Mouse (Mus musculus) ovary, postnatal 36 days (tissue): Measurements from ENCODE around the gene Sema3b.
"Not testable (repeated sequence)": the region's sequence is repeated elsewhere in the genome, so short reads cannot be mapped to it uniquely, and the experiment has no call there.

Experiments used
- DNase-seq: peaks from one replicate; pipeline ENCODE4 v3.0.0; 2022; ENCODE audit warnings: low spot score, mixed read lengths

Sema3b gene

DNA sequence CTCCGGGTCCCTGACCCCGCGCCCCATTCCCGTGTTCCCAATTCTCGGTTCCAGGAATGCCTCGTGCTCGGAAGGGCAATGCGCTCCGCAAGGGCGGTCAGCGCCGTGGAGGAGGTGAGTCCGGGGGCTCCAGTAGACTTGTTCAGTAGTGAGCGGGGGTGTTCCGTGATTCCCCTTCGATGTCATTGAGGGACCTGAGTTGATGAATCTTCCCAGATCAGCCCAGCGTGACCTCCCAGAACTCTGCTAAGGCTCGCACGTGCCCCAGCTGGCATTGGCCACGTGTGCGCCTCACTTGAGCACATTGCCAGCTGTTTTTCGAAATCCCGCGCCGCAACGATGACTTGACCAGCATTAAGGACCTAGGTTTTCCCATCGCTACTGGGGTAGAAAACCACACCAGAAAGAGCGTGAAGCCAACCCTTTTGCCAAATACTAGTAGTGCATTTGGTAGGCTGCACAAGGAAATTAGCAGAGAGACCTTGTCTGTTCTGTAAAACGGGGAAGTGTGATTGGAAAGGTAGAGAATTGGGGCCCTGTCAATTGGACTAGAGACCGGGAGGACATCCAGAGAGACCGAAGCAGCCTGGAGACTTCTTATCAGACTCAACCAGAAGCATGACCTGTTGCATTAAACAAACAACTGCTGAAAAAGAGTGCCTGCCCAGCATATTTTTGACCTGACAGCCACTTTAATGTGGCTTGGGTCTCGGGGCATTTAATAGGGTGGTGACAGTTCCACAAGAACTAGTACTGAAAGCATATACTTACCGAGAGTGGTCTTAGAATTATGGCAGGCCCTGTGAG, 21.0 kb downstream of the Sema3b start:
- no peak for DNase-seq

DNA sequence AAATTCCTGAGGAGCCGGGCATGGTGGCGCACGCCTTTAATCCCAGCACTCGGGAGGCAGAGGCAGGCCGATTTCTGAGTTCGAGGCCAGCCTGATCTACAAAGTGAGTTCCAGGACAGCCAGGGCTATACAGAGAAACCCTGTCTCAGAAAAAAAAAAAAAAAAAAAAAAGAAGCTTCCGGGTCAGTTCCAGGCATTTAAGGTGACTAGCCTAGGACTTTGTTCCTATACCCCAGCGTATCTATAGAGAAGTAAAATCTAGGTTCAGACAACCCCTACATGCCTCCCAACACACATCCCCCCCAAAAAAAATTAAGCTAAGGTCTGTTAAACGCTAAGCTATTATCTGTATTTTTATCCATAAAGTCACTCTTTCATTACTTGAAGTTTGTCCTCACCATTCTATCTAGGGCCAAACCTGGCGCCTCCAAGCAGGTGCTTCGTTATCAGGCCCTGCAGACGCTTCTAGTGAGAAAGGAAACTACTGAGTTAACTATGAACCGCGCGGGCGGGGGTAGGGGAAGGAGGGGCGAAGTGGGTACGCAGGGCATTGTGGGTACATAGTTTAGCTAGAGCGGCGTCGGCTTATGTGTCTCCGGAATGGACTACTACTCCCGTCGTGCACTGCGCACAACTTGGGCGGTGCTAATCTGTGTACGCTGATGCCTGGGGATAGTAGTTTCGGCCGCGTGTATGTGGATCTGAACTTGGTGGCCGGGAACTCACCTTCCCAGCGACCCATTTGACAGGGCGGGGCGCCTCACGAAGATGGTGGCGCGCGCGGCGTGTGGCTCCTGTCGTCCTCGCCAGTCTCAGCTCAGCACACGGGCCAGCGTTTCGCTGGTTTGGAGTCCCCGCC, 21.8 kb downstream of the Sema3b start, which contains the start of gene Ifrd2:
TSS of gene Ifrd2 (plus strand) at position 669 of the 859 bp plus-strand sequence.
- DNase-seq = peak; percentile 92

DNA sequence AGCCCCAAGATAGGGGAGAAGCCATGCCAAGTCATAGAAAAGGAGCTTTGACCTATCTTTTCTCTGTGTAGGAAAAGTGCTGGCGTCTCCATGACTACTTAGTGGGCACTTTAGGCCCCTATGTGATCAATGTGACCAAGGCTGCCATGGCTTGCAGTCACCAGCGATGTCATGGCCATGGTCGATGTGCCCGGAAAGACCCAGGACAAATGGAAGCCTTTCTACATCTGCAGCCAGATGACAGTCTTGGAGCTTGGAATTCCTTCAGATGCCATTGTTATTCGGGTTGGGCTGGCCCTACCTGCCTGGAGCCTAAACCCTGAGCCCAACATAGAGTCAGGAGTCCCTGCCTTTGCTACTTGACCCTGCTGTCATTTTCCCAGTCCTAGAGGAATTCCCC, 22.5 kb downstream of the Sema3b start:
- no peak for DNase-seq

DNA sequence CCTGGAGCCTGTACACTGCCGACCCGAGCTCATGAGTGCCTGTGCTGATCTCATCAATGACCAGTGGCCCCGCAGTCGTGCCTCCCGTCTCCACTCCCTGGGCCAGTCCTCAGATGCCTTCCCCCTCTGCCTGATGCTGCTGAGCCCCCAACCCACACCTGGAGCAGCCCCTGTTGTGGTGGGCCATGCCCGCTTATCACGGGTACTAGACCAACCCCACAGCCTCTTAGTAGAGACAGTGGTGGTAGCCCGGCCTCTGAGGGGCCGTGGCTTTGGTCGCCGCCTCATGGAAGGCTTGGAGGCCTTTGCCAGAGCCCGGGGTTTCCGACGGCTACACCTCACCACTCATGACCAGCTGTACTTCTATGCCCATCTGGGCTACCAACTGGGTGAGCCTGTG, 25.9 kb downstream of the Sema3b start:
- no peak for DNase-seq

DNA sequence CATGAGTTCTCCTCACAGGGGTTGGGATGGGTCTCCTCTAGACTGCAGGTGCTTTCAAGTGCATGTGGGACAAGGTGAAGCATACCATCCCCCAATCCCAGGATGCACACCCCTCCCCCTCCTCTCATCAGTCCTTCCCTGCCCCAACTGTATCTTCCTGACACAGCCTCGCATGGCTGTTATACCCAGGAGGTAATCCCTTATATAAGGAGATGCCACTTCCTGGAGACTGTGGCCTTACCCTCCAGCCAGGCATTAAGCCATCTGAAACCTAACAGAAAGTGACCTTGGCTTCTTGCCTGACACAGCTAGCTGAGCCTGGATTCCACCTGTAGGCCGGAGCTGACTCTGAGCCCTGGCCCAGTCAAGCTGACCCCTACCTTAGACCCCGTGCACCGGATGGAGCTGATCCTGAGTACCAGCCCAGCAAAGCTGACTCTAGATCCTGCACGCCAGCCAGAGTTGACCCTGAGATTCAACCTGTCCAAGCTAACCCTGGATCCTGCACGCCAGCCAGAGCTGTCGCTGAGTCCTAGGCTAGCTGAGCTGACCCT, 26.4 kb downstream of the Sema3b start:
- no peak for DNase-seq

DNA sequence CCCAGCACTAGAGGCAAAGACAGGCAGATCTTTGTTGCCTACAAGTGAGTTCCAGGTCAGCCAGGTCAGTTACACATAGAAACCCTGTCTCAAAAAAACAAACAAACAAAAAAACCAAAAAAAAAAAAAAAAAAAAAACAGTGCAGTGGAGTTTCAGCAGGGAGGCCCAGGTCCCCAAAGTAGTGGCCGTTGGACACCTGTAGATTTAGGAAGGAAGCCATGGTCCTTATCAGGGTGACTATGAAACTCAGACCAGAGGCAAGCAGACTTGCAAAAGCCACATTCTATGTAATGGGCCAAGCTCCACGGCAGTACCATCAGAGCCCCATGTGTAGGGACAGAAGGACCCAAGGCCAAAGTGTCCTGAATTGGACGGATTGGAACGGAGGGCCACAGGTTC, 27.4 kb downstream of the Sema3b start:
- DNase-seq = no peak

DNA sequence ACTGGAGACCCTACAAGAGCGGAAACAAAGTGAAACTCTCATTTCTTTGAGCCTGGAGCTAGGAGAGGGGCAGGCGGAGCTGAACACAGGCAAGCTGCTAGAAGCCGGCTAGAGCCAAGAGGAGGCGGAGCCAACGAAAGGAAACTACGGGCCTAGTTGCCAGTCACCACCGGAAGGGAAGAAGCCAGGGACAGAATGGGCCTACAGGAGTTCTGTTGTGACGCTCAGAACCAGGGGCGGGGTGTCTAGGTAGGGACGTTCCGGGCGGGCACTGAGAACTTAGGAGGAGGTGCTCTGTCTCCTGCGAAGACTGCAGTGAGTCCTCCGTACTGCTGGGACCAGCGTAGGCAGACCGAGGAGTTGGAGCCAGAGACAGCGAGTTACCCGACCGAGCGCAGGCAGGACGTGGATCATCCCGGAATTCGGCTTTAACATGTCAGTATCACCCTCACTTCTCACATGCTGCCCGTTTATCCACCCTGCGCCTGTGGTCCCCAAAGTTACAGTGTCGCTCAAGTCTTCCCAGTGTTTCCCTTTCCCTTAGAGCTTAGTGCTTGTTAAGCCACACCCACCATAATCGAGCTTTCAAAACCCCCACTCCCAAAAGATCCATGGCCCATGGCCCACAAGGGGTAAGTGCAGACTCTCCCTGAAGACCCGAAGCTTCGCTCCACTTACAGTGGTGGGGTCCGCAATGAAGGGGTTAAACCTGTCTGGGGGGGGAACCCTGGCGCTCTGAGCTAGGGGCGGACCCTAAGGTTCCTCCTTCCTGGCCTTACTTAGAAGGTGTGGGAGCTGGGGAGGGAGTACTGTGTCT, 28.3 kb downstream of the Sema3b start, which contains the start of gene Hyal3:
TSS of gene Hyal3 (plus strand) at position 318 of the 817 bp plus-strand sequence.
- peak; percentile 86 for DNase-seq

DNA sequence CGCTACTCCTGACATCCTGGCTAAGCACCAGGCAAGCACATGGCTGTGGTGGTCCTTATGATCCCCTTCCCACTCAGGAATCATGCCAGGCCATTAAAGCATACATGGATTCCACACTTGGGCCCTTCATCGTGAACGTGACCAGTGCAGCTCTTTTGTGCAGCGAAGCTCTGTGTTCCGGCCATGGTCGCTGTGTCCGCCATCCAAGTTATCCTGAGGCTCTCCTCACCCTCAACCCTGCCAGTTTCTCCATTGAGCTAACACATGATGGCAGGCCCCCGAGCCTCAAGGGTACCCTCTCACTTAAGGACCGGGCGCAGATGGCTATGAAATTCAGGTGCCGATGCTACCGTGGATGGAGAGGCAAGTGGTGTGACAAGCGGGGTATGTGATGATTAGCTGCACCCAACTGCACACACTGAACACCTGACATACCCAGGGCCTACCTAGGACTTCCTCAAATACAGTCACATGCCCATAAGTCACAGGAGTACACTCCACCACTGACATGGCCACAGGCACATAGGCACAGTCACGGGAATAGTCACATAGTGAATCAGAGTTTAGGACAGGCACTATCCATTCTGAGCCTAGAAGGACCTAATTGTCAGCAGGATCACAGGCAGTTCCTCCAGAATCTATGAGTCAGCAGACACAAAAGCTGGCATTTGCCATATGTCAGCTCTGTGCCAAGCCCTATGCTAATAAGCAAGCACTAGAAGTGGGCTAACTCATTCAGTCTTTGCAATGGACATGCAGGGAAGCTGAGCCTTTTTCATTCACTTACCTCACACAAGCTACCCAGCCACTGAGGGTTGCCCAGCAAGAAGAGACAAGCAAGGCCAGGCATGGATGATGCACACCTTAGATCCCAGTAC, 29.8 kb downstream of the Sema3b start:
- no peak for DNase-seq

DNA sequence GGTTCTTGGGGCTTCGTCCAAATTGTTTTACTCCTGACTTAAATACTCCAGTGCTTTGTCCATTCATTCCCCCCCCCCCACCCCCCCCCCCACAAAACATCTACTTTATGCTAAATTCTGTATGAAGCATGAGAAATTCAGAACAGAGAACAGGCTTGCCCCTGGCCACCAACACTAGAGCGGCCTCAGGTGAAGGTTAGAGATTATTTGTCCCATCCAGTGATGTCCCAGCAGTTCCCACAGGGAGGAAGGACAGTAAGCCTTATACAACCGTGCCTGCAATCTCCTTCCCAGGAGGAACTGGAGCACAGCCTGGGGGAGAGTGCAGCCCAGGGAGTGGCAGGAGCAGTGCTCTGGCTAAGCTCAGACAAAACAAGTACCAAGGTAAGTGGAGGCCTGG, 30.4 kb downstream of the Sema3b start, which contains the start of gene Naa80:
TSS of gene Naa80 (plus strand) at position 301 of the 400 bp plus-strand sequence.
- no peak for DNase-seq

DNA sequence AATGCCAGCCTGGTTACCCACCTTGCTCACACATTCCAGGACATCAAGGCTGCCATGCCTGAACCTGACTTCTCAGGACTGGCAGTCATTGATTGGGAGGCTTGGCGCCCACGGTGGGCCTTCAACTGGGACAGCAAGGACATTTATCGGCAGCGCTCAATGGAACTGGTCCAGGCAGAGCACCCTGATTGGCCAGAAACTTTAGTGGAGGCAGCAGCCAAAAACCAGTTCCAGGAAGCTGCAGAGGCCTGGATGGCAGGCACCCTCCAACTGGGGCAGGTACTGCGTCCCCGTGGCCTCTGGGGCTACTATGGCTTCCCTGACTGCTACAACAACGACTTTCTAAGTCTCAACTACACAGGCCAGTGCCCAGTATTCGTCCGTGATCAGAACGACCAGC, 31.2 kb downstream of the Sema3b start:
- DNase-seq = no peak

DNA sequence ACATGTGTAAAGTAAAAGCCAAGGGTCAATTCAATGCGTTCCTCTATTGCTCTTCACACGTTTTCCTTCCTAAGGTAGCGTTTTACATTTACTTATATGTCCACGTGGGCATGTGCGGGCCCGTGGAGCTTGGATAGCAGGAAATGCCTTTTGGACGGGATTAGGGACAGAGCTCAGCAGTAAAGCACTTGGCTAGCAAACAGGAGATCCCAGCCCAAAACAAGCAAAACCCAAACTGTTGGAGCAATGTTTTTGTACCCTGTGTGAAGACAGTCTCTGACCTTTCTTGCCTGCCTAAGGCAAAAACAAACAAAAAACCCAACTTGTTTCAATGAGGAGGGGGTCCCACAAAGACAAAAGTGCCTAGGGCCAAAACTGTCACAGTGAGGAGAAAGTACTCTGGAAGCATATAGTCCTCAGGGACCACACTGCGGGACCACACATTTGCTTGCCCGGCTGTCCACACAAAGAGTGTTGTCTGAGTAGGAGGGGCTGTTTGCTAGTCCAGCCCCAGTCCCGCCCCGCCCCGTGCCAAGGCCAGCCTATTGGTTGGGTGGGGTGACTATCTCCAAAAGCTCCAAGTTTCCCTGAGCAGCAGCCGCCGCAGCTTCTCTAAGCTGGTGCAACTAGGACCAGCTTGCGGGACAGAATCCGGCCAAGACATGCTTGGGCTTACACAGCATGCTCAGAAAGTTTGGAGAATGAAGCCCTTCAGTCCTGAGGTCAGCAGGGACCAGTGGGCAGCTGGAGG, 32.5 kb downstream of the Sema3b start, which contains the start of gene Hyal1:
TSS of gene Hyal1 (plus strand) at position 571 of the 751 bp plus-strand sequence.
- DNase-seq = peak; percentile 85

DNA sequence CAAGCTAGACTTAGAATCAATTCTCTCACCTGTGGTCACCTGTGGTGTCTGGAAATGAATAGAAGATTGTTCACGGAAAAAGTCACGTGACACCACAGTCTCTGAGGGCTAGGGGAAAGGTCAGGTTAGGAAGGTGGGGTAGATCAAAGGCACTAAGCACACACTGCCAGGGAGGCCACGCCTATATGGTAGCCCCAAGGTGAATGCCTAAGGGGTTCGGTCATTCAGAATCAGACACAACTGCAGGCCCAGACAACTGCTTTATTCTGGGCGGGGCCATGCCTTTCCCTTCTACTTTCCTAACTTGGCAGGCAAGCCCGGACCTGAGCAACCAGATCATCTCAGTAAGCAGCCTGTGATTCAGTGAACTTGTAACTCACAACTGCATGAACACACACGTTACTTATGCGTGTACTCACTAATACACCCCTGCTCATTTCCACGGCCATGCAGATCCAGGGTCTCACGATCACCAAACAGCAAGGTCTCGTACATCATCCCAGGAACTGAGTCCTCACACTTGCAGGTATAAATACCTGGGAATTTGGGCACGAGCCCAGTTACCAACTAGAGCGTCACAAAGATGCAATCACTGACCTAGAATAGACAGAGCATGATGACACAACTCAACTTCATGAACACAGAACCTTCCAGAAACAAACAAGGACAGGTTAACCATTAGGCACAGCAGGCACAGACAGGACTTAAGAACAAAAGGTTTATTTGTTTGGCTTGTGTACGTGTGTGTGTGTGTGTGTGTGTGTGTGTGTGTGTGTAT, 33.3 kb downstream of the Sema3b start:
- no peak for DNase-seq

DNA sequence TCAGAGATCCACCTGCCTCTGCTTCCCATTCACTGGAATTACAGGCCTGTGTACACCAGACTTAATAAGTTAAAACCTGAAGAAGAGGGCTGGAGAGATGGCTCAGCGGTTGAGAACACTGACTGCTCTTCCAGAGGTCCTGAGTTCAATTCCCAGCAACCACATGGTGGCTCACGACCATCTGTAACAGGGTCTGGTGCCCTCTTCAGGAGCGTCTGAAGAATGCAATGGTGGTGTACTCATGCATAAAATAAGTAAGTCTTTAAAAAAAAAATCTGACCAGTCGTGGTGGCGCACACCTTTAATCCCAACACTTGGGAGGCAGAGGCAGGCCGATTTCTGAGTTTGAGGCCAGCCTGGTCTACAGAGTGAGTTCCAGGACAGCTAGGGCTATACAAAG, 35.3 kb downstream of the Sema3b start:
- not testable (repeated sequence) for DNase-seq

DNA sequence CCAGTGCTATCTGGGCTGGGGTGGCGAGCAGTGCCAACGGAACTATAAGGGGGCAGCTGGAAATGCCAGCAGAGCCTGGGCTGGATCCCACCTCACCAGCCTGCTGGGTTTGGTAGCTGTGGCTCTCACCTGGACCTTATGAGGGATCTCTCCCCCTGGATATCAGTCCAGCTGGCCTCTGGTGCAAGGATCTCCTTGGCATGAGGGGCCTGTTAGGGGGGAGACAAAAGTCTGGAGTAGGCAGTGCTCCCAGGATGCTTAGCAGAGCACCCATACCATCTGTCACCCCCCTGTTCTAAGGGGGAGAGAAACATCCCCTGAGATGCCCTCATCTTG, 36.7 kb downstream of the Sema3b start:
- no peak for DNase-seq

DNA sequence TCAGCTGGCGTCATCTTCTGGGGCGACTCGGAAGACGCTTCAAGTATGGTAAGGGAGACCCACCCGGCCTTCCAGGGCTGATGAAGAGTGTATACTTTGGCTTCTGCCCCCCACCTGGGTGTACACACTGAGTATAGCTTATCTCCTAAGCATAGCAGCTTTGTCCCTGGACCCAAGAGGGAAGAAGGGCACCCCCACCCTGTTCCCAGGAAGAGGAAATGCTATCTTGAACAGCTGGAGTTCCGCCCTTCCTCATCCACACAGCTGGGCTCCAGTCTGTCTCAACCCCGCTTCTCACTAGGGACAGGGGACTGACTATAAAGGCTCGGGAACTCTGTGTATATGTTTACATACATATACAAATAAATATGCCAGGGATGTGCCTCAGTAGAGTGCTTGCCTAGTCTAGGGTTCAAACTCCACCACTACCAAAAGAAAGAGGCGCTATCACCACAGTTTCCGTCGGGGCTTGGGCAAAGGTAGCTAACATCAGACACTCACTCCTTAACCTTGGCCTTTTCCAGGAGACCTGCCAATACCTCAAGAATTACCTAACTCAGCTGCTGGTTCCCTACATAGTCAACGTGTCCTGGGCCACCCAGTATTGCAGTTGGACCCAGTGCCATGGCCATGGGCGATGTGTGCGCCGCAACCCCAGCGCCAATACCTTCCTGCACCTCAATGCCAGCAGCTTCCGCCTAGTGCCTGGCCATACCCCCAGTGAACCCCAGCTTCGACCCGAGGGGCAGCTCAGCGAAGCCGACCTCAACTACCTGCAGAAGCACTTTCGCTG, 37.3 kb downstream of the Sema3b start:
- no peak for DNase-seq

DNA sequence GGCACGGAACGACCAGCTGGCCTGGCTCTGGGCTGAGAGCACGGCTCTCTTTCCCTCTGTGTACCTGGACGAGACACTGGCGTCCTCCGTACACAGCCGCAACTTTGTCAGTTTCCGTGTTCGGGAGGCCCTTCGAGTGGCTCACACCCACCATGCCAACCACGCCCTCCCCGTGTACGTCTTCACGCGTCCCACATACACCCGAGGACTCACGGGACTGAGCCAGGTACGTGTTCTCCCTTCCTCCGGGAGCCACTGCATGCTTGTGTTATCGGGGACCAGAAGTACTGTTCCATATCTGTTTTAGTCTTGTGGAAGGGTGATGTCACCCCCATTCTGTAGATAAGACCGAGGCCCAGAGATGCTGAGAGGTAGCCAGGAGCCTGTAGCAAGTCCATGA, 38.2 kb downstream of the Sema3b start:
- no peak for DNase-seq

DNA sequence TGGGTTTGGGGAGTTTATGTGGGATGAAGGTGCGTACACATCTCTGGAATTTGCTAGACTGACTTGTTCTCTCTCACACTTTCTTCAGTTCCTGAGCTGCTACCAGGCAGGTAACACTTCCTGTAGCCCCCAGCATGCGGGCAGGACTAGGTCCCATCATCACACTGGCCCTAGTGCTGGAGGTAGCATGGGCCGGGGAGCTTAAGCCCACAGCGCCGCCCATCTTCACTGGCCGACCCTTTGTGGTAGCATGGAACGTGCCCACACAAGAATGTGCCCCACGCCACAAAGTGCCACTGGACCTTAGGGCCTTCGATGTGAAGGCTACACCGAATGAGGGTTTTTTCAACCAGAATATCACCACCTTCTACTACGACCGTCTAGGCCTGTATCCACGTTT, 39.0 kb downstream of the Sema3b start:
- DNase-seq = no peak

DNA sequence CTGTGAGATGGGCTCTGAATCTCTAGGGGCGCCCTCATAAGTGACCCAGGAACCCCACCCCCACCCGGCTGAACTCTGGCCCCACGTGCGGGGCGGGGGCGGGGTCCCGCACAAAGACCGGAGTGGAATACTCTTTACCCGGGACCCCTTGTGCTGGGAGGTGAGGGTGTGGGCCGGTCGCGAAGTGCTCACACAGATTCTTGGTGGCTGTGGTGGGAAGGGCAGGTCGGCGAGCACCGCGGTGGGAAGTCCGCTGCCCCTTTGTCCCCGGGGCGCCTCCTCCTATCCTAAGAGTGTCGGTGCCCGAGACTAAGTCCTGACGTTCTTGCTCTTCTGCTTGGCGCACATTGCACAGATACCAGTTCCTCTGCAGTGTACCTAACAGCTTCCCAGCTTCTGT, 39.8 kb downstream of the Sema3b start:
- DNase-seq = no peak
